Mouse (Mus musculus) c-Kit-negative CD71-positive TER-119-positive erythroid progenitor cells, embryonic 14.5 days (primary cell): ENCODE results near the gene Olfr288.
A peak's percentile ranks its signal among the peaks of the same experiment; 100 is the strongest.

Experiments
- DNase-seq: peaks from one replicate; pipeline ENCODE4 v3.0.0-alpha.2; 2013; ENCODE audit warnings: low read depth, low spot score

The Olfr288 gene

DNA sequence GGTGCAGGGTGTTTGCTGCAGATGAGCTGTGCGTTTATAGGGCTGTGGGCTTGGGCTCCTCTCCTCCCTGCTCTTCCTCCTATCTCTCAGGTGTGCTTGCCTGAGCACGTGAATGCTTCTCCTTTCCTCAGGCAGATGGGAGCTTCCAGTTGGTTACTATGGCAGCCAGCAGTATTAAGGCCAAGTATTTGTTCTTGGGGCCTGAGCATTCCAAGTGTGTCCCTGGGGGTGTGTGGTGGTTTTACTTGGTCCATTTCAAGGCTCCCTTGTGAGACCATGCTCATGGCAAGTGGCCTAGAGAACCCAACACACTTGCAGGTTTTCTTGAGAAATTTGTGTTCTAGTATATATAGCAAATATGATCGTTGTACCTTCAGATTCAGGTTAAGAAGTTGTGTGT lies at the start of gene Olfr288:
Gene Olfr288 (minus strand): TSS at position 101 of the 400 bp plus-strand sequence.
- no peak for DNase-seq

DNA sequence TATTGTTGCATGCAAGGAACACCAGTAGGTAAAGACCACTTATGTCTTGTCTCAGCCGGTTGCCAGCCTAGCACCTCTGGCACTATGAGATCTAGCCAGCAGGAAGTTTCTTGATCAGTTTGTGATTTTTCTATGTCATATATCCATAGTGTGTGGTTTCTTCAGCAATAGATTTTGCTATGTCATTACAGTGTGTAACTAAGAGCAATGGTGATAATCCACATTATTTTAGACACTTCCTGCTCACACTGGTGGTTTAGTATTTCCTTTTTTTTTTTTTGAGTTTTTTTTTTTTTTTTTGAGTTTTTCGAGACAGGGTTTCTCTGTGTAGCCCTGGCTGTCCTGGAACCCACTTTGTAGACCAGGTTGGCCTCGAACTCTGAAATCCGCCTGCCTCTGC lies 40.1 kb upstream of the Olfr288 start:
- no peak for DNase-seq

DNA sequence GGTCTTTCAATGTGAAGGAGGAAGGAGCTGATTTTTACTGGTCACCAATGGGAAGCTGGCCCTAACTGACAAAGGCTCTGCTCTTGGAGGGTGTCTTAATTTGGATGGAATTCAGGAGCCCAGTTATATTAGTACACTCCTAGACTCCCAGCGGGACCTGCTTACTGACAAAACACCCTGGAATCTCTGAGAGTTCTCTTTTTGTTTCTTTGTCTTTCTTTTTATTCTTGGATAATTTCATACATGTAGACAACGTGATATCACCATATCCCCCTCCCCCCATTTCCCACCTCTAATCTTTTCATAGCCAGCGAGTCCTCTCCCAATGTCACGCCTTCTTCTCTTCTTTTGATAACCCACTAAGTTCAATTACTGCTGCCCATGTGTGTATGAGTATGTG lies 39.0 kb upstream of the Olfr288 start, which contains the start of gene Olfr286:
Gene Olfr286 (minus strand): TSS at position 101 of the 400 bp plus-strand sequence.
- DNase-seq: no peak

DNA sequence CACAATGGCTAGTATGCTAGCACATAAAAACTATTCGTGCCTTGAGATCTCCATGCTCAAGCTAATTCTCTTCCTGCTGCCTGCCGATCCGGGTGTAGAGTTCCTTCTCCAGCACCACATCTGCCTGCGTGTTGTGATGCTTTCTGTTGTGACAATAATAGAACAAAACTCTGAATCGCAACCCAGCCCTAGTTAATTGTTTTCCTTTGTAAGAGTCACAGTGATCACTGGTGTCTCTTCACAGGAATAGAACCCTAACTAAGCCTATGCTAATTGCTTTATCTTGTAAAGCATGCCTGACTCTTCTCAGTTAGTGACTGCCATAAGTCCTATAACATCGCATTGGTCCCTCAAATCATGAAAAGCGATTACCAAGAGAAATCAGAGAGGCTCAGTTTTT lies 30.8 kb upstream of the Olfr288 start:
- no peak for DNase-seq

DNA sequence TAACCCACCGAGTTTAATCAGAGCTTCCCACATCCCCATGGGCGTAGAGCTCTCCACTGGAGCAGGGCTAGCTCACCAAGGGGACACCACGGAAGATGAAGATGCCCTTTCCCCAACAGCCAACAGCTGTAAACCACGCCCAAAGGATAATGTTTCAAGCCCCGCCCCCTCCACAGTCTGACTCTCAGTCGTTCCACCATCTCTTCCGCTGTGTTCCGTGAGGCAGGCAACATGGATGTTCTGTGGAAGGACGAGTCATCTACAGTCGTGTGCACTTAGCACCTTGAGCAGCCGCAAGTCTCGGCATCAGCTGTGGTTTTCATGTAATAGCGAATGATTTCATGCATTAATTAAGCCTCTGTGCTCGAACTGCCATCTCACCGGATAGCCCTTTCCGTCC lies 30.3 kb upstream of the Olfr288 start:
- DNase-seq: no peak

DNA sequence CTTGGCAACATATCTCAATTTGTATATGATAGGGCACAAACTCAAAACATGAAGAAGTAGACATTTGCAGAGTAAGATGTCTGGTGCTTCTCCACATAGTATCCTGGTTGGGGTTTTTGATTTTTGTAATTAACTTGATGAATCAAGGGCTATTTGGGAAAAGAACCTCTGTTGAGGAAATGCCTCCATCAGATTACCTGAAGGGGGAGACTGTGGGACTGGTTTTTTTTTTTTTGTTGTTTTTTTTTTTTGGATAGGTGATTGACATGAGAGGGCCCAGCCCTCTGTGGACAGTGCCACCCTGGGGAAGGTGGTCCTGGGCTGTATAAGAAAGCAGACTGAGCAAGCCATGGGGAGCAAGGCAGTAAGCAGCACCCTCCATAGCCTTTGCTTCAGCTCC lies 27.0 kb upstream of the Olfr288 start:
- no peak for DNase-seq

DNA sequence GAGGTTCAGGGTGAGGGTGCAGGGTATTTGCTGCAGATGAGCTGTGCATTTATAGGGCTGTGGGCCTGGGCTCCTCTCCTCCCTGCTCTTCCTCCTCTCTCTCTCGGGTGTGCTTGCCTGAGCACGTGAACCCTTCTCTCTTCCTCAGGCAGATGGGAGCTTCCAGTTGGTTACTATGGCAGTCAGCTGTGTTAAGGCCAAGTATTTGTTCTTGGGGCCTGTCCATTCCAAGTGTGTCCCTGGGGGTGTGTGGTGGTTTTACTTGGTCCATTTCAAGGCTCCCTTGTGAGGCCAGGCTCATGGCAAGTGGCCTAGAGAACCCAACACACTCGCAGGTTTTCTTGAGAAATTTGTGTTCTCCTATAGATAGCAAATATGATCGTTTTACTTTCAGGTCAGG lies 25.5 kb upstream of the Olfr288 start, which contains the start of the genes Gm44579 and Olfr287:
Gene Gm44579 (minus strand): TSS at position 101 of the 400 bp plus-strand sequence.
Gene Olfr287 (minus strand): TSS at position 180 of the 400 bp plus-strand sequence.
- no peak for DNase-seq

DNA sequence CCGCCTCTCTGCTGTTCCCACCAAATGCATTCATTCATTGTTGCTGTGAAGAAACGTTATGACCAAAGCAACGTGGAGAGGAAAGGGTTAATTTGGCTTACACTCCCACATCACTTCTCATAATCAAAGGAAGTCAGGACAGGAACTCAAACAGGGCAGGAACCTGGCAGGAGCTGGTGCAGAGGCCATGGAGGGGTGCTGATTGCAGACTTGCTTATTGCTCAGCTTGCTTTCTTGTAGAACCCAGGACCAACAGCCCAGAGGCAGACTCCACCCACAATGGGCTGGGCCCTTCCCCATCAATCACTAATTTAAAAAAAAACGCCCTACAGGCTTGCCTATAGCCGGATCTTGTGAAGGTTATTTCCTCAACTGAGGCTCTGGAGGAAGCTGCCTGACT lies 18.8 kb upstream of the Olfr288 start:
- DNase-seq: no peak

DNA sequence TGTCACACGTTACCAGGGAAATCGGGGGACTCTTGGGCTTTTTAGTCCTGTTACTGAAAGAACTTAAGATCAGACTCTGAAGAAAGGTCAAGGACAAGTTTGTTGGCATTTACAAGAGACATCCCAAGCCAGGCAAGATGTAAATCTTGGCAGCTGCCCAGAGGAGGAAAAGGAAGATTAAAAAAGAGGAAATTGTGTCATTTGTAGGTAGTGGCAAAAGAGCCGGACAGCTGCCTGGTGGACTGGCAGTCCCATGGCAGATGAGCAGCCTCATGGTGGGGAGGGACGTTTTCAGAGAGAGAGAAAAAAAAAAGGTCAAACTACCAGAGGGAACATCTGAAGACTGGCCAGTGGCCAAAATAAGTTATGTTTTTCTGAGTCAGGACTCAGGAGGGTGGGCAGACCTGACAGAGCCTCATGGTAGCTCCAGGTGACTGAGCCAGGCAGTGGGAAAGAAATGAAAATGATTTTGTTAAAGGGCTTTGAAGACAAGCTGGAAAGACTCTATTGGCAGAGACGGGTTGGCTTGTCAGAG lies 18.1 kb upstream of the Olfr288 start:
- no peak for DNase-seq

DNA sequence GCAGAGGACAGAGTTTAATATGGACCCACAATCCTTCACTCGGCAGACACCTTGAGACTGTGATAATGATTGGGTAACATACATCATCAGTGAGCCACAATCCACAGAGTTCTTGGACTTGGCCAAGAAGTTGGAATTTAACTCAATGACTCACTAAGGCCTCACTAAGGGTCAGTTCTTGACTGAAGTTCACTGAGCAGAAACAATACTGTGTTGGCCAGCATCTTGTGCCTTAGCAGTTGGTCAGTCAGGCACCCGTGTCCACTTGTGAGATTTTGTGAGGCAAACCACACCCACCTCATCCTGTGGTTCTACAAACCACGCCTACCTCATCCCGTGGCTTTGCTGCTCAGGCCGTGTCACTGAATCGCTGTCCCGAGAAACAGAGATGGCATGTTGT lies 14.3 kb upstream of the Olfr288 start:
- DNase-seq: no peak

DNA sequence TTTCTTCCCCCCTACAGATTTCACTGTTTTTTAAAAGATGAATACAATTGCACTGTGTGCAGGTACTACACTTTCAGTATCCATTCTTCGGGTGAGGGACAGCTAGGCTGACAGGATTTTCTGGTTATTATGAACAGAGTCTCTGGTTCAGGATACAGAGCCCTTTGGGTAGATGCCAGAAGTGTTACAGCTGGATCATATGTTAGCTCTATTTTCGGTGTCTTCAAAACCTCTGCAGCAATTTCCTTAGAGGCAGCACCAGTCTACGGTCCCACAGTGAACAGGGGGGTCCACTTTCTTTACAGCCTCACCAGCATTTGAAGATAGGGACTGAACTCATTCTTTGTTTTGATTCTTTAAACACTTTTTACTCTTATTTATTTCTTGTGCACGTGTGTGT lies 10.9 kb downstream of the Olfr288 start:
- DNase-seq: no peak

DNA sequence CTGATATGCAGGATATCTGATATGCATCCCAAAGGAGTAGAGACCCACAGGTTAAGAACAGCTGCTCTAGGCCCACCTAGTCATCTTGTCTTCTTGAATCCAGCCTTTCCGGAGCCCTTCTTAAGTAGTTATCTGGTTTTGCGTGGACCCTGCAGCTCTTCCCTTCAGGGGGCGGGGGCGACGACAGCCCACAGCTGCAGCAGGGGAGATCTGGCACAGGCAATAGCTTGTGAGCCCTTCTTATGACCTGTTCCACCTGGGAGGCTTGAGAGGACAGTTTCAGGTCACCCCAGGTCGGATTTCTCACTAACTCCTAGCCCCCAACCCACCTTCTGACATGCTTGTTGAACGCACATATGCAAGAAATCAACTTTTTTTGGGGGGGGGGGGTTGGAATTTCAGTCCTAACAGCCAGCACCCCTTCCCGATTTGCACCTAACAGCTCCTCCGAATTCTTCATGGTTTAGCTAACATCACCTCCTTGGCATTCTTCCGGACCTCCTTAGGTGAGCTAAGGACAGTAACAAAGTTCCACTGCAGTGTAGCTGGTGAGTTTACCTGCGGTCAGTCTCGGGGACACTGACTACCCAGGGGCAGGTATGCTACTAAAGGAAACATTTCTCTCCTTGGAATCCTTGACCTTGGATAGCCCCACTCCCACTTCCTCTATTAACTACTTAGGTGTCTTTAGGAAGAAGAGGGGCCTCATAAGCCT lies 13.3 kb downstream of the Olfr288 start:
- no peak for DNase-seq

DNA sequence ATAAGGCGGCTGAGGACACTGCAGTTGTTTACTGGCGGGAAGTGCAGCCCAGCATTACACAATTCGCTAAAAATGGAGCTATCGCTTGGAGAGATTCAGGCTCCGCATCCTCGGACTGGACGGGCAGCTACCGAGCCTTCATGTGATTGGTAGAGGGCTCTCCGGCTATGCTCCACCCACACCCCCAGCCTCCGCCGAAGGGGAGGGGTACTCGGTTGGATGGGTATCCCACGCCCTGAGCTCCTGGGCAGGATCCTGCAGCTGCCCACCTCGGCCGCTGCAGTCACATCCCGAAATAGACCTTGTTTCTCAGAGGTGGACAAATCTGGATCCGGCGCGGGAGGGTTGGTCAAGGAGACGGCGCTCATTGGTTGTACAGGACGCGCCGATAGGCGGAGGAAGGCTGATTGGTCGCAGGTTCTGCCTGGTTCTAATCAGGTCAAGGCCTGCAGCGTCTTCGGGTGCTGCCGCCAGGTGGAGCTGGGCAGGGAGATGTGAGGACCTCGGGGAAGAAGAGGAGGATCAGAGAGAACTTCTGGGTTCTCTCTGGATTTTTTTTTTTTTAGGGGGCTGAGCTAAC lies 14.1 kb downstream of the Olfr288 start:
- peak; percentile 24 for DNase-seq

DNA sequence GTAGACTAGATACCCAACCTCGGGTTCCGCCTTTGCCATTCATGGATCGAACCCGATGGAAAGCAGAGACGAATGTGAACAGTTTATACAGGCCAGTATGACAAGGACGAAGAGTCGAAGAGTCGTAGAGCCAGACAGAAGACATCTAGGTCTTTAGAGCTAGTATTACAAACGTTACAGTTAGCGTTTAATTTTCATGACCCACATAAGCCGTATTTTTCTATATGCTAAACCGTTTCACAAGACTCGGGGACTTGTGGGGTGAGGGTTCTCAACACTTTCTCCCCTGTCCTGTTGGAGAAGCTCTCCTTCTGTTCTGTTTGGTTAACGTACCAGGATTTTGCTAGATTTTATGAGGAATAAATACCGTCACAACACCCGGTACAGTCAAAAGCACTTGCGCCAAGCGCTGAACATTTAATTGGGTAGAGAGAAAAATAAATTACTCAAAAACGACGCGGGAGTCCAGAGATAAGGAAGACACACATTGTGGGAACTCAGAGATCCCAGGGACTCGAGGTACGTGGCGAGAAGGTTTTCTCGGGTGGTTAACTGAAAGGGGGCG lies 14.7 kb downstream of the Olfr288 start:
- no peak for DNase-seq

DNA sequence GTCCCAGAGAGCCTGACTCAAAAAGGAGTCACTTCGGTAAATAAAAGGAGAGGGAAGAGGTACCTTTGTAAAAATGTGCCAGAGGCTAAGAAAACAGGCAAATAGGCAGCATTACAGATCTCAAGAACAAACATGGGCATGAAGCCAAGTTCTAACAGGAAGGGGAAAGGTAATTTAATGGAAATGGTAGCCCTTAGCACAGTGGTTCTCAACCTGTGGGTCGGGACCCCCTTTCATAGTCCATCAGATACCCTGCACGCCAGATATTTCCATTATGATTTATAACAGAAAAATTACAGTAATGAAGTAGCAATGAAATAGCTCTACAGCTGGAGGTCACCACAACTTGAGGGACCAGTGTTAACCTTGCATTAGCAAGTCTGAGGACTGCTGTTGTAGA lies 18.0 kb downstream of the Olfr288 start:
- no peak for DNase-seq

DNA sequence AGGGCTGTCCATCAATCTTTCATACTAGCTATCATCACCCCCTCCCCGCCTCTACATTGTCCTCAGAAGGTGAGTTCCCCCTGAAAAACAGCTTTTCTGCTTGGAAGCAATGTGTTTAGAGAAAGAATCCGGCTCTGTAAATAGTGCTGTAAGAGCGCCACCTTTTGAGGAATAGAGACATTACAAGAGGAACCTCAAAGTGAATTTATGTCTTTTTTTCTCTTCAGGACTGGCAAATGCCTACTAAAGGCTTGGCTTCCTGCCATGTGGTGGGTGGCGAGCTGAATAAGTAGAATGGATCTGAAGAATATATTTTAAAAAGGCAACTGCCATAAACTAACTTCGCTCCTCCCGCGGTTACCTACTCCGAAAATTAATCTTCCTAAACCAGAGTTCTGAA lies 21.5 kb downstream of the Olfr288 start:
- DNase-seq: no peak

DNA sequence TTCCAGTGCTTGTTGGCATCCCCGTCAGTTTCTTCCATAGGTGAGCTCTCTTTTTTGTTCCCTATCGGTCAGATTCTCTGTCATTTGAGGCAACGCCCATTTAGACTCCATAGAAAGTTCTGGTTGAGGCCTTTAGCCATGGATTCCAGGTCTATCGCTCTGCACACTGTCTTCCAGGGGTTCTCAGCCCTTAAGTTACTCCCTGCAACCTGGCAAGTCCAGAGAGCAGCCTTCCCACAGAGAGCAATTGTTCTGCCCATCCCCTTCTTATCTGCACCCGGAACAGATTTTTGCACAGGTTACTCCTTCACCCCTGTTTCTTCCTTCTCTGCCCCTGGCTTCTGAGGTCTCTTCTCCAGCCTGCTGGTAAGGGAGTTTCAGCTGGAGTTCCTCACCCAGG lies 23.2 kb downstream of the Olfr288 start:
- DNase-seq: no peak

DNA sequence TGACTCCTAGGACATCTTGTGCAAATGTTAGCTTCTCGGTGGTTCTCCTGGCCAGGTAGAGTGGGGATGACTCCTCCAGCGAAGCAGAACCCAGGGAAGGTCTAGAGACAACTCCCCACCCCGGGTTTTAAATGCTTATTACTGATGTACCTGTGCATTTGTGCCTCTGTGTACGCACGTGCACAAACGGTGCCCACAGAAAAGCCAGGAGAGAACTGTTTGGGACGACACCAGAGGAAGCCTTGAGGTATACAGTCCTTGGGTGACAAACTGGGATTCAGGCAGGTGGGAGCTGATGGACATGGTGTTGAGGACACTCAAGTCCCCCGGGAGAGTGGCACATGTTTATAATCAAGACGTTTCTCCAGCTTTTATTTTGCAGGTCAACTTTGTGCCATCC lies 24.4 kb downstream of the Olfr288 start:
- no peak for DNase-seq

DNA sequence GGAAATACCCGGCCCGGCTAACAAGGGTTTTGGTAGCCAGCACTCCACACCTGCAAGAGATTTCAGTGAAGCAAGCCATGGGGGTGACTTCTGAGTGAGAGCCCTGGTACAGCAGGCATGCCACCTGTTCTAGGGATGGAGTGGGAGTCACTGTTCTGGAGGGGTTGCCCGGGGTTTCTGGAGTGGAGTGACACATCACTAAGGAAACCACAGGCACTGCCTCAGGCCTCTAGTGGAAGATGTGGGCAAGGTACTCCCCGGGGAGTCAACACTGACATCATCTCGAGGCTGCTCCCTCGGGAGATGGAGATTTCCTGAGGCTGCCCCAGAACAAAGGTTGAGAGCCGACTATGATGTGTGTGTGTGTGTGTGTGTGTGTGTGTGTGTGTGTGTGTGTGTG lies 25.0 kb downstream of the Olfr288 start:
- no peak for DNase-seq

DNA sequence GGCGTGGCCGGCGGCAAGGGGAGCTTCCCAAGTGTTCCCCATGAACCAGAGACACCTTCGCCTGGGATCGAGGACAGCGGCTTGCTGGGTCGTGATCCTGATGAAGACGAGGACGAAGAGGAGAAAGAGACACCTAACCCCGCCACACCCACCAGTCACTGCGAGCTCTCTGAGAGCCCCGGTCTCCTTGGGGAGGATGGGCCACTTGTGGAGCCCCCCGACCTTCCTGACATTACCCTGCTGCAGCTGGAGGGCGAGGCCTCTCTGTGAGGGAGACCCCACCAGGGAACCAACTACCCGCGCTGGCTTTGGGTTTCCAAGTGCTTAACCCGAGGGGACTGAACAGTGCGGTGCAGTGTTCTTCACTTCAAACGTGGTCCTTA lies 26.7 kb downstream of the Olfr288 start:
- DNase-seq: no peak

DNA sequence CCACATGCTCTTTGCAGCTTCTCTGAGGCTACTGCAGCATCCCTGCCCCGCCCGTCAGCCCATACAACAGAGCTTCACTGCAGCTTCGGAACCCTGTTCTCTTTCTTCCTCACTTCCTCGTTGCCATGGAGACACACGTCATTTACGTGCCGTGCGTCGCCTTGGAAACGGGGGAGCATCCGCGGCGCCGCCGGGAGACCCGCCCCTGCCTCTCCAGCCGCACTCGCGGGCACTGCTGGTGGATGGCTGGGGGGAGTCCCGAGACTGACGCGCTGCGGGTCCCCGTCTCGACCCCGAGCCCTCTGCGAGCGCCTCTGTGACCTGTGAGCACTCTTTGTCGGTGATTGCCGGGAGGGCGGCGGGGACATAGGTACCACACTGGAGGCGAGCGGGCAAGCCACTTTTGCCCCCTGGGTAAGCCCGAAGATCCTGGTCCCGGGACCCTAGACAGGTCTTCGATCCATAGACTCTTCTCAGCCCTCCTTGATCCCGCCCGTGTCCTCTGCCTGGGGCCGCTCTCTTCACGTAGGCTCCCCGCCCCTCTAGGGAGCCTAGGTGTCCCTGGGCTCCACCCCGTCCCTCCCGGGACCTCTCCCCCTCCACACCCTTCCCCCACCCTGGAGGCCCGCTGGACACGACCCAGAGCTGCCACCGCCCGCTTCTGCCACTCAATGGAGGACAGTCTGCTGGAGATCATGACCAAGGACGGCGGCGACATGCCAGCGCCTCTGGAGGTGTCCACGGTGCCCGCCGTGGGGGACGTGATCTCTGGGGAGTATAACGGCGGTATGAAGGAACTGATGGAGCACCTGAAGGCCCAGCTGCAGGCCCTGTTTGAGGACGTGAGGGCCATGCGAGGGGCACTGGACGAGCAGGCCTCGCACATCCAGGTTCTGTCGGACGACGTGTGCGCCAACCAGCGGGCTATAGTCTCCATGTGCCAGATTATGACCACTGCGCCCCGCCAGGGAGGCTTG lies 27.4 kb downstream of the Olfr288 start:
- no peak for DNase-seq
